Mouse (Mus musculus): ENCODE results near the gene Krt13. TPM values are rescaled to one million over a fixed set of nuclear protein-coding genes. Genes with fewer than 3 reads are reported as not detected.

Krt13 gene
- polyA plus RNA-seq, 1 experiment from 2014 or later: not detected

GRCm38 (mm10) chr11:100140966-100141365 lies 19.6 kb upstream of the Krt13 start:
- Histone ChIP-seq H3K4me1 (peaks cover 47% of the 10 kb centered on the region), H3K27me3 (ENCODE audit: low read depth, poor library complexity, severe bottlenecking) (peaks cover 31% of the 10 kb centered on the region), H3K9me3 (replicated peaks) (no peaks in the 10 kb centered on the region), H3K4me3 (no peak overlapping the region), H3K27ac (no peak overlapping the region), H3K36me3 (no peaks in the 10 kb centered on the region)
- DNase-seq (ENCODE audit: low spot score): no peak
- WGBS: 88% methylated on average over 21 of the region's 21 CpGs

GRCm38 (mm10) chr11:100139391-100139790 lies 18.0 kb upstream of the Krt13 start:
- Histone ChIP-seq H3K36me3 (no peaks in the 10 kb centered on the region), H3K4me3 (no peak overlapping the region), H3K27ac (peak overlapping the region; percentile 14; the same call in 1 of the 2 replicates), H3K27me3 (ENCODE audit: low read depth, poor library complexity, severe bottlenecking) (peaks cover 15% of the 10 kb centered on the region), H3K4me1 (peaks cover 33% of the 10 kb centered on the region), H3K9me3 (replicated peaks) (no peaks in the 10 kb centered on the region)
- DNase-seq (ENCODE audit: low spot score): no peak
- WGBS: 76% methylated on average over 2 of the region's 2 CpGs

GRCm38 (mm10) chr11:100138809-100139208 lies 17.4 kb upstream of the Krt13 start:
- WGBS: 48% methylated on average over 7 of the region's 7 CpGs
- H3K9me3 ChIP-seq (replicated peaks): no peaks in the 10 kb centered on the region
- peaks cover 10% of the 10 kb centered on the region for H3K27me3 ChIP-seq (ENCODE audit: low read depth, poor library complexity, severe bottlenecking)
- peaks cover 33% of the 10 kb centered on the region for H3K4me1 ChIP-seq
- H3K4me3 ChIP-seq: no peak overlapping the region
- no peak for DNase-seq (ENCODE audit: low spot score)
- no peaks in the 10 kb centered on the region for H3K36me3 ChIP-seq
- H3K27ac ChIP-seq: peak overlapping the region; percentile 14; the same call in 1 of the 2 replicates

- peaks cover 33% of the 10 kb centered on the region for H3K4me1 ChIP-seq
- no peak overlapping the region for H3K4me3 ChIP-seq
- WGBS: 40% methylated on average over 5 of the region's 5 CpGs
- no peaks in the 10 kb centered on the region for H3K9me3 ChIP-seq (replicated peaks)
- no peak overlapping the region for H3K27ac ChIP-seq
- H3K27me3 ChIP-seq (ENCODE audit: low read depth, poor library complexity, severe bottlenecking): peaks cover 12% of the 10 kb centered on the region; the same call in 1 of the 2 replicates
- no peak for DNase-seq (ENCODE audit: low spot score)
- H3K36me3 ChIP-seq: no peaks in the 10 kb centered on the region
Measured at GRCm38 (mm10) chr11:100137693-100138092, 16.3 kb upstream of the Krt13 start.

GRCm38 (mm10) chr11:100136559-100136958 lies 15.2 kb upstream of the Krt13 start:
- DNase-seq (ENCODE audit: low spot score): no peak

GRCm38 (mm10) chr11:100135731-100136130 lies 14.4 kb upstream of the Krt13 start, which contains the start of gene Krt15:
TSS of gene Krt15 (minus strand) at chr11:100135928.
- DNase-seq (ENCODE audit: low spot score): no peak
- 63% methylated on average over 7 of the region's 7 CpGs for WGBS
- no peaks in the 10 kb centered on the region for H3K9me3 ChIP-seq (replicated peaks)
- no peak within 1 kb of the TSS for H3K4me3 ChIP-seq
- peaks cover 30% of the 10 kb centered on the region for H3K4me1 ChIP-seq
- H3K36me3 ChIP-seq: no peaks in the 10 kb centered on the region
- H3K27ac ChIP-seq: no peak within 1 kb of the TSS
- peaks cover 15% of the 10 kb centered on the region; the same call in 1 of the 2 replicates for H3K27me3 ChIP-seq (ENCODE audit: low read depth, poor library complexity, severe bottlenecking)

More at GRCm38 (mm10) chr11:100136559-100136958, 15.2 kb upstream of the Krt13 start:
- WGBS: 12% methylated on average over 5 of the region's 5 CpGs
- H3K36me3 ChIP-seq: no peaks in the 10 kb centered on the region
- no peaks in the 10 kb centered on the region for H3K9me3 ChIP-seq (replicated peaks)
- H3K4me3 ChIP-seq: no peak overlapping the region
- H3K27ac ChIP-seq: no peak overlapping the region
- H3K4me1 ChIP-seq: peaks cover 33% of the 10 kb centered on the region
- H3K27me3 ChIP-seq (ENCODE audit: low read depth, poor library complexity, severe bottlenecking): peaks cover 15% of the 10 kb centered on the region; the same call in 1 of the 2 replicates

GRCm38 (mm10) chr11:100124901-100125300 lies 3.5 kb upstream of the Krt13 start:
- no peaks in the 10 kb centered on the region for H3K36me3 ChIP-seq
- H3K27me3 ChIP-seq (ENCODE audit: low read depth, poor library complexity, severe bottlenecking): no peaks in the 10 kb centered on the region
- no peak overlapping the region for H3K4me3 ChIP-seq
- H3K4me1 ChIP-seq: peaks cover 5% of the 10 kb centered on the region; the same call in 1 of the 2 replicates
- WGBS: 82% methylated on average over 7 of the region's 7 CpGs
- no peaks in the 10 kb centered on the region for H3K9me3 ChIP-seq (replicated peaks)
- H3K27ac ChIP-seq: no peak overlapping the region
- DNase-seq (ENCODE audit: low spot score): no peak

- Histone ChIP-seq H3K9me3 (replicated peaks) (no peaks in the 10 kb centered on the region), H3K27ac (no peak overlapping the region), H3K36me3 (no peaks in the 10 kb centered on the region), H3K4me3 (no peak overlapping the region), H3K27me3 (ENCODE audit: low read depth, poor library complexity, severe bottlenecking) (no peaks in the 10 kb centered on the region), H3K4me1 (peaks cover 5% of the 10 kb centered on the region; the same call in 1 of the 2 replicates)
- no peak for DNase-seq (ENCODE audit: low spot score)
- WGBS: 84% methylated on average over 5 of the region's 5 CpGs
Measured at GRCm38 (mm10) chr11:100120331-100120730, 1.0 kb downstream of the Krt13 start.

- Histone ChIP-seq H3K27me3 (ENCODE audit: low read depth, poor library complexity, severe bottlenecking) (no peaks in the 10 kb centered on the region), H3K4me1 (no peaks in the 10 kb centered on the region), H3K27ac (no peak overlapping the region), H3K36me3 (no peaks in the 10 kb centered on the region), H3K4me3 (no peak overlapping the region), H3K9me3 (replicated peaks) (no peaks in the 10 kb centered on the region)
- WGBS: 87% methylated on average over 2 of the region's 2 CpGs
- DNase-seq (ENCODE audit: low spot score): no peak
Measured at GRCm38 (mm10) chr11:100113742-100114029, 7.7 kb downstream of the Krt13 start.

GRCm38 (mm10) chr11:100112935-100113741 lies 8.2 kb downstream of the Krt13 start:
- Histone ChIP-seq H3K27me3 (ENCODE audit: low read depth, poor library complexity, severe bottlenecking) (no peaks in the 10 kb centered on the region), H3K27ac (no peak overlapping the region), H3K4me3 (no peak overlapping the region), H3K36me3 (no peaks in the 10 kb centered on the region), H3K4me1 (no peaks in the 10 kb centered on the region), H3K9me3 (replicated peaks) (no peaks in the 10 kb centered on the region)
- WGBS: 90% methylated on average over 11 of the region's 11 CpGs
- DNase-seq (ENCODE audit: low spot score): no peak

- no peak within 1 kb of the TSS for H3K4me3 ChIP-seq
- 82% methylated on average over 6 of the region's 6 CpGs for WGBS
- H3K27me3 ChIP-seq (ENCODE audit: low read depth, poor library complexity, severe bottlenecking): no peaks in the 10 kb centered on the region
- DNase-seq (ENCODE audit: low spot score): no peak
- no peaks in the 10 kb centered on the region for H3K9me3 ChIP-seq (replicated peaks)
- no peak within 1 kb of the TSS for H3K27ac ChIP-seq
- H3K36me3 ChIP-seq: no peaks in the 10 kb centered on the region
- H3K4me1 ChIP-seq: 0 out of 2 replicates have a peak, but pooled peaks cover 5% of the 10 kb centered on the region
Measured at GRCm38 (mm10) chr11:100105576-100106122, 15.7 kb downstream of the Krt13 start, which contains the start of gene Krt36. TSS of gene Krt36 (minus strand) at chr11:100105626.

- Histone ChIP-seq H3K36me3 (no peaks in the 10 kb centered on the region), H3K9me3 (replicated peaks) (no peaks in the 10 kb centered on the region), H3K4me1 (peaks cover 12% of the 10 kb centered on the region; the same call in 1 of the 2 replicates), H3K4me3 (no peak overlapping the region), H3K27ac (no peak overlapping the region), H3K27me3 (ENCODE audit: low read depth, poor library complexity, severe bottlenecking) (no peaks in the 10 kb centered on the region)
- WGBS: 67% methylated on average over 15 of the region's 15 CpGs
- DNase-seq (ENCODE audit: low spot score): no peak
Measured at GRCm38 (mm10) chr11:100102693-100103429, 18.5 kb downstream of the Krt13 start.

GRCm38 (mm10) chr11:100100391-100100790 lies 21.0 kb downstream of the Krt13 start:
- Histone ChIP-seq H3K9me3 (replicated peaks) (no peaks in the 10 kb centered on the region), H3K36me3 (no peaks in the 10 kb centered on the region), H3K4me1 (peaks cover 28% of the 10 kb centered on the region), H3K27me3 (ENCODE audit: low read depth, poor library complexity, severe bottlenecking) (no peaks in the 10 kb centered on the region), H3K4me3 (no peak overlapping the region), H3K27ac (no peak overlapping the region)
- 85% methylated on average over 4 of the region's 4 CpGs for WGBS
- DNase-seq (ENCODE audit: low spot score): no peak
